Mouse (Mus musculus): ENCODE measurements around the gene Baiap2l2.

The Baiap2l2 gene

DNA sequence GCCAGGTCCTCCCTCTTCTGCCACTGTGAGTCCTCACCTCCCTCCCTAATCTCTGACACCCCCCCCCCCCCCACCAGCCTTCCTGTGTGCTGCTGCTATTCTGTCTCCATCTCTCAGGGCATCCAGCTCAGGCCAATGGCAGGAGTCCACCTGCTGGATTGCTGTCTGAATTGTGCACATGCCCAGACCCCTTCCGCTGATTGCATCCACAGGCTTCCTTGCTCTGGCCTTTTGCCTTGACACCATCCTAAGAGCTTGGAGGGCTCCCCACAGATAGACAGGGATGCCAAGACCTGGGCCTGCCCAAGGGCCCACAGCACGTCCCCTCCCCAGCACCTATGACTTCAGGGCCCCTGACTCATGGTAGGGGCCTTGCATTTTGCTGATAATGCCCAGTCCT, 75.0 kb downstream of the Baiap2l2 start:
- DNase-seq: no peak

DNA sequence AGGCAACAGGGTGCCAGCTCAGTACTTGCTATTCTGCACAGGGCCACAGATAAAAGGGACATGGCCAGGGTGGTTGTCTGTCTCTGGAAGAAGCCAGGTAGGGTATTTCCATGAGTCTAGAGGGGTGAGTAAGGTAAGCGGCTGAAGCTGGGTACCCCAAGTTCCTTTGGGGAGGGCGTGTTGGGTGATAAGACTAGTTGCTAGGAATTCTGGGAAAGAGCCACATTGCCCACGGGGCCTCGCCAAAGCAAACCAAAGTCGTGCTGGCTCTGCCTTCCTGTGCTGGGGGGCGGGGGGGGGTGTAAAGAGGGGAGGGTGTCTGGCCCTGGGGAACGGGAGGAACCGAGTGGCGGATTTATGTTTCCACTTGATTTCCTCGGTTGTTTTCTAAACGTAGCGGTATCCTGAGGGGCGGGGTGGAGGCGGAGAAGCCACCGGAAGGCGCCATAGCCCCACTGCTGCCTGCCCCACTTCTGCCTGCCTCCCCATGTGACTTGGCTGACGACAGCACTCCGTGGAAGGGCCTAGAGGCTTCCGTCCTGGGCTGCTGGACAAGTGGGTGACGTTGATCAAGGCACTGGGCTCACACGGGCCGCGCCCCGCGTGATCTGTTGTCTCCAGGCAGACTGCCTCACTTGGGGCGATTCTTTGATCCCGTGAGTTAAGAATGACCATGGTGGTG, 76.4 kb downstream of the Baiap2l2 start:
- peak; percentile 67 for DNase-seq

DNA sequence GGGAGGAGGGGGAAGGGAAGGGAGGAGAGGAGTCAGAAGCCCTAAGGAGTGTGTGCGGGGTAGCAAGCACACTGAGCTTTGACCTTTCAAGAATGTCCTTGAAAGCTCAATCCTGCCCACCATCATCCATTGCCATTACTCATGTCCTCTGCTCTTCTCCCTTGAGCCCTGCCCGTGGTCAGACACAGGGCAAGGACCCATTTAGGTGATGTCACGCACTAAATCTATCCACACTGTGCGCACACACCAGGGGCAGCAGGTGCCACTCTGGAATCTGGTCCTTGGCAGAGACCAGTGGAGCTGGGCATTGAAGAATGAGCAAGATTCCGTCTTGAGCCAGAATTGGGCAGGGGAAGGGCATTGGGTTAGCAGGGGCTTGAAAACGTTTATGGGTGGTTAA, 77.1 kb downstream of the Baiap2l2 start:
- DNase-seq: no peak

Data from lung, postnatal 10 days (tissue).